Mouse (Mus musculus) CH12.LX (cell line): ENCODE measurements at regions not wholly inside any gene's neighbourhood (a gene's known extent, or its start where the extent isn't known, plus 50 kb on each side); places are given as distances from the start of the nearest gene placed in this dataset.

Experiments used
- CHD2 ChIP-seq: IDR thresholded peaks from 2 replicates; pipeline ENCODE4 v1.6.1; 2011; ENCODE audit warnings: low read length, improper control_type of control experiment
- CTCF ChIP-seq, 2 experiments: IDR thresholded peaks in 1 of 2; conservative IDR thresholded peaks in 1 of 2; 2 replicates each; pipeline ENCODE4 v1.5.1; 2011 to 2012; ENCODE audit warnings: low read depth in 2 of 2, low read length in 2 of 2, improper control_type of control experiment in 1 of 2, inconsistent platforms in 1 of 2, mild to moderate bottlenecking in 1 of 2, moderate library complexity in 1 of 2
- ETS1 ChIP-seq: conservative IDR thresholded peaks from 2 replicates; pipeline ENCODE4 v1.6.1; 2012; ENCODE audit warnings: low read depth, mild to moderate bottlenecking, inconsistent platforms, low read length, improper control_type of control experiment, moderate library complexity
- GABPA ChIP-seq: IDR thresholded peaks from 2 replicates; pipeline ENCODE4 v1.6.1; 2012; ENCODE audit warnings: low read depth, low read length, improper control_type of control experiment, inconsistent platforms; ENCODE audit not compliant: insufficient replicate concordance
- HCFC1 ChIP-seq: IDR thresholded peaks from 2 replicates; pipeline ENCODE4 v1.6.1; 2012; ENCODE audit warnings: low read depth, mild to moderate bottlenecking, inconsistent platforms, low read length, improper control_type of control experiment
- MEF2A ChIP-seq: IDR thresholded peaks from 2 replicates; pipeline ENCODE4 v1.6.1; 2014; ENCODE audit warnings: low read depth, mild to moderate bottlenecking, inconsistent platforms, low read length, improper control_type of control experiment, borderline replicate concordance
- POLR2A ChIP-seq: IDR thresholded peaks from 2 replicates; pipeline ENCODE4 v1.6.1; 2011; ENCODE audit warnings: low read depth, mild to moderate bottlenecking, improper control_type of control experiment, low read length
- POLR2AphosphoS2 ChIP-seq: IDR thresholded peaks from 2 replicates; pipeline ENCODE4 v1.6.1; 2011; ENCODE audit warnings: low read depth, low read length, improper control_type of control experiment
- RCOR1 ChIP-seq: conservative IDR thresholded peaks from 2 replicates; pipeline ENCODE4 v1.6.1; 2012; ENCODE audit warnings: low read depth, mild to moderate bottlenecking, inconsistent platforms, low read length, improper control_type of control experiment
- UBTF ChIP-seq: IDR thresholded peaks from 2 replicates; pipeline ENCODE4 v1.6.1; 2012; ENCODE audit warnings: low read depth, mild to moderate bottlenecking, inconsistent platforms, low read length, improper control_type of control experiment, moderate library complexity
- USF1 ChIP-seq: IDR thresholded peaks from 2 replicates; pipeline ENCODE4 v1.6.1; 2014; ENCODE audit warnings: low read depth, mild to moderate bottlenecking, inconsistent platforms, low read length, improper control_type of control experiment
- ZC3H11A ChIP-seq: IDR thresholded peaks from 2 replicates; pipeline ENCODE4 v1.6.1; 2012; ENCODE audit warnings: low read depth, mild to moderate bottlenecking, inconsistent platforms, low read length, improper control_type of control experiment

GRCm38 (mm10) chr3:36291971-36292370, 69.9 kb upstream of the Qrfpr start:
- TF ChIP-seq POLR2A (no peak), RCOR1 (no peak), POLR2AphosphoS2 (no peak), CTCF (conservative IDR thresholded peaks at IDR 0.05 in 1 of 2, IDR thresholded peaks at IDR 0.05 in 1 of 2; ENCODE audit: low read depth in 2 of 2, low read length in 2 of 2) (no peak), CHD2 (no peak), ZC3H11A (no peak), GABPA (no peak), MEF2A (no peak), USF1 (no peak), HCFC1 (no peak), ETS1 (no peak), UBTF (no peak)
